Mouse (Mus musculus): ENCODE measurements around the gene Phactr2.
"Not testable (repeated sequence)": the region's sequence is repeated elsewhere in the genome, so short reads cannot be mapped to it uniquely, and the experiment has no call there.

Phactr2 gene

GRCm38 (mm10) chr10:13473833-13474567 is at the start of gene Phactr2:
Gene Phactr2 (minus strand): TSS chr10:13474412.
- DNase-seq (ENCODE audit: low spot score in 2 of 2) = peak in 1 of 2 experiments; percentile 16

GRCm38 (mm10) chr10:13521857-13522256 is 47.6 kb upstream of the Phactr2 start:
- DNase-seq (ENCODE audit: low spot score in 2 of 2) = no peak

- no peak for DNase-seq (ENCODE audit: low spot score in 2 of 2)
Measured at GRCm38 (mm10) chr10:13502371-13502770, 28.2 kb upstream of the Phactr2 start.

GRCm38 (mm10) chr10:13501533-13501932 is 27.3 kb upstream of the Phactr2 start:
- DNase-seq (ENCODE audit: low spot score in 2 of 2) = not testable (repeated sequence)

- peak; percentile 80 to 86 for DNase-seq (ENCODE audit: low spot score in 2 of 2)
Measured at GRCm38 (mm10) chr10:13500938-13501496, 26.8 kb upstream of the Phactr2 start.

GRCm38 (mm10) chr10:13500473-13500872 is 26.3 kb upstream of the Phactr2 start:
- DNase-seq (ENCODE audit: low spot score in 2 of 2) = no peak

- no peak for DNase-seq (ENCODE audit: low spot score in 2 of 2)
Measured at GRCm38 (mm10) chr10:13499331-13499730, 25.1 kb upstream of the Phactr2 start, which contains the start of gene Fuca2. Gene Fuca2 (plus strand): TSS chr10:13499540.

GRCm38 (mm10) chr10:13496315-13496714 is 22.1 kb upstream of the Phactr2 start:
- no peak for DNase-seq (ENCODE audit: low spot score in 2 of 2)

- DNase-seq (ENCODE audit: low spot score in 2 of 2) = no peak
Measured at GRCm38 (mm10) chr10:13493978-13494686, 19.9 kb upstream of the Phactr2 start.

- no peak for DNase-seq (ENCODE audit: low spot score in 2 of 2)
Measured at GRCm38 (mm10) chr10:13489671-13490070, 15.5 kb upstream of the Phactr2 start.

GRCm38 (mm10) chr10:13485958-13486357 is 11.7 kb upstream of the Phactr2 start:
- DNase-seq (ENCODE audit: low spot score in 2 of 2) = no peak

- no peak for DNase-seq (ENCODE audit: low spot score in 2 of 2)
Measured at GRCm38 (mm10) chr10:13479341-13479740, 5.1 kb upstream of the Phactr2 start.

GRCm38 (mm10) chr10:13475121-13475520 is 909 bp upstream of the Phactr2 start:
- no peak for DNase-seq (ENCODE audit: low spot score in 2 of 2)

GRCm38 (mm10) chr10:13474568-13474955 is 350 bp upstream of the Phactr2 start:
- no peak for DNase-seq (ENCODE audit: low spot score in 2 of 2)

GRCm38 (mm10) chr10:13473287-13473832 is 852 bp downstream of the Phactr2 start:
- no peak for DNase-seq (ENCODE audit: low spot score in 2 of 2)

GRCm38 (mm10) chr10:13470236-13470635 is 4.0 kb downstream of the Phactr2 start:
- DNase-seq (ENCODE audit: low spot score in 2 of 2) = no peak

- DNase-seq (ENCODE audit: low spot score in 2 of 2) = not testable (repeated sequence)
Measured at GRCm38 (mm10) chr10:13468025-13468529, 6.1 kb downstream of the Phactr2 start.

- no peak for DNase-seq (ENCODE audit: low spot score in 2 of 2)
Measured at GRCm38 (mm10) chr10:13466925-13467324, 7.3 kb downstream of the Phactr2 start.

- not testable (repeated sequence) for DNase-seq (ENCODE audit: low spot score in 2 of 2)
Measured at GRCm38 (mm10) chr10:13464295-13464694, 9.9 kb downstream of the Phactr2 start.

- DNase-seq (ENCODE audit: low spot score in 2 of 2) = no peak
Measured at GRCm38 (mm10) chr10:13453200-13453990, 20.8 kb downstream of the Phactr2 start.

- no peak for DNase-seq (ENCODE audit: low spot score in 2 of 2)
Measured at GRCm38 (mm10) chr10:13451640-13452039, 22.6 kb downstream of the Phactr2 start.

Data from frontal cortex, postnatal 10 days (tissue).